Mouse (Mus musculus) heart, postnatal 0 days (tissue): ENCODE measurements around the gene Serpina7.

Experiments
- CTCF ChIP-seq: IDR thresholded peaks from 2 replicates; pipeline ENCODE4 v1.5.1; 2016; ENCODE audit warnings: antibody characterized with exemption, control low read depth, low read depth
- EP300 ChIP-seq: IDR thresholded peaks from 2 replicates; pipeline ENCODE4 v1.6.1; 2016; ENCODE audit warnings: antibody characterized with exemption, low read depth

- TF ChIP-seq CTCF (no peak), EP300 (no peak)
These were observed at the start of gene Serpina7 for GRCm38 (mm10) chrX:139085077-139085476.
